Mouse (Mus musculus) erythroblast, adult 5-6 weeks (primary cell): Measurements from ENCODE around the gene Prr5l. TPM values are rescaled to one million over a fixed set of nuclear protein-coding genes. Genes with fewer than 3 reads are reported as not detected.

ENCODE experiments used
- ATAC-seq: replicated peaks from 2 replicates; pipeline ENCODE4 v1.8.0; 2016; ENCODE audit warnings: moderate number of reproducible peaks, mild to moderate bottlenecking, moderate TSS enrichment, inconsistent platforms; ENCODE audit not compliant: poor library complexity, low FRiP score, severe bottlenecking
- total RNA-seq, 2 experiments: library from RNA; stranded (forward) in 1 of 2; stranded (reverse) in 1 of 2; fragments of 150-400 nt in 1 of 2; fragments of 200-764, 138-1000 nt in 1 of 2; gene quantifications; 2 replicates each; pipeline versions ENCODE4 v1.2.3 to v1.2.4; 2015 to 2017; ENCODE audit warnings: low replicate concordance in 2 of 2

The Prr5l gene
- total RNA-seq, 2 experiments from 2014 or later, result 0.58 to 0.60 TPM

DNA sequence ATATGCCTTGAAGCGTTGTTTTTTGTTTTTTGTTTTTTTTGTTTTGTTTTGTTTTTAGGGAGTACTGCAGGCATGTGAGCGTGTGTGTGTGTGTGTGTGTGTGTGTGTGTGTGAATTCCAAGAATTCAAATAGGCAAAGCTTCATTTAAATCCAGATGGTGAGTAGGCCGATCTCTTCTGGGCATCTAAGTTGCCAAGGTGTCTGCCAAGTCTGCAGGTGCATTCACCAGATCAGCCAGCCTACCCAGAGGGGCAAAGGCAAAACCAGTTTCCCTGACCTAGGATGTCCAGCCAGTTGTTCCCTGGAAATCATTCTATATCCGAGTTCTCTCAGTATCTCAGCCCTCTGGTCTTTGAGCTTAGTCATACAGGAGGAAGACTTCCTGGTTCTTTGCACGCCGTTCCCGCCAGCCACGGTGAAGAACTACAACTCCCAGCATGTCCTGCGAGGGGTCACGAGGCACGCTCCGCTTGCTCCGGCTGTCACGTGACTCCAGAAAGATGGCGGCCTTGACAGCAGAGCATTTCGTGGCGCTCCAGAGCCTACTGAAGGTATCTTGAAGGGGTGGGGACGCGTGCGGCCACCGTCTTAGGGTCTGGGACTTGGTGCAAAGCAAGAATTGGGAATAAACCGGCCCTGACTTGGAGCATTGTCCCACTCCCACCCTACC, 3.1 kb upstream of the Prr5l start, which contains the start of gene Commd9:
Commd9 (plus strand) TSS at position 480 of the 671 bp plus-strand sequence.
- peak; percentile 99 for ATAC-seq

DNA sequence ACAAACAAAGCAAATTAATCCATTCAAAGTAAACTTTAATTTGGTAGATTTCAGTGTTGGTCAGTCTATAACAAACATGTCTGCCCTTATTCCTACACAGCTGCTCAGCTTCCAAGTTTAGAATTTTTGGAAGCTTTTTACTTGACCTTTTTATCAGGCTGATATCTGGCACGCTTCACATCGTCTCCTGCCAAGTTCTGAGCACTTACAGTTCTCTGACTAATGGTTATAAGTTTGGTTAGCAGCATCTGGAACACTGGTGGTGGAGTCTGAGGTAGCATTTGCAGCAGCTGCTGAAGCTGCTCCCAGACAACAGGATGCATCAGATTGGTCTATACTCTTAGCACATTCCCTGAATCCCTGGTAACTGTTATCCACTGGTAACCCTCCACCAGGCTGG, 1.5 kb upstream of the Prr5l start:
- ATAC-seq, result no peak

DNA sequence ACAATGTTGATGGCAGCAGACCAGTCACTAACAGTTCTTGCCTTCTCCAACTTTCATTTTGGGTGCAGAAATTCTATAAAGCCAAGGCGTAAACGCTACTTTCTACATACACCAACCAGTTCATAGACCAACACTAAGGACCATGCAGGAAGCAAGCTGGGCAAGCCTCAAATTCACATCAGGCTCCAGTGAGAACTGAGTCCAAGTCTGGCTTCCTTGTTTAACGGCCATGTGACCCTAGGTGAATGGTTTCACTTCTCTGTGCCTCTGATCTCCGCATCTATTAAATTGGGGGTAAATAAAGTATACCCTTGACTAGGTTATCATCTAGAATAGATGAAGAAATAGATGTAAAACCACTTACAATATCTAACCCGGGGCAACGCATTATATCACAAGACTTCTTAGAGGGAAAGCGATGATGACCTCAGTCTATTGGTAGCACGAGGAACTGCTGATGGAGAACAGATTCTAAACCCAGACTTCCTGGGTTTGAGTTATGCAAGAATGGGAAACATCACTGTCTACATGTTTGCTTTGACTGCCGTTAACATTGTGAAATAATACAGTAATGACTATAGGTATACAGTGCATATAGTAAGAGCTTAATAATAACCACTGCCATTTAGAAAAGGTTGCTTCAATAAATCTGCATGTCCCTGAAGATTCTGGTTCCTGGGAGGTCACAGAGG, 1.2 kb downstream of the Prr5l start:
- ATAC-seq, result no peak

DNA sequence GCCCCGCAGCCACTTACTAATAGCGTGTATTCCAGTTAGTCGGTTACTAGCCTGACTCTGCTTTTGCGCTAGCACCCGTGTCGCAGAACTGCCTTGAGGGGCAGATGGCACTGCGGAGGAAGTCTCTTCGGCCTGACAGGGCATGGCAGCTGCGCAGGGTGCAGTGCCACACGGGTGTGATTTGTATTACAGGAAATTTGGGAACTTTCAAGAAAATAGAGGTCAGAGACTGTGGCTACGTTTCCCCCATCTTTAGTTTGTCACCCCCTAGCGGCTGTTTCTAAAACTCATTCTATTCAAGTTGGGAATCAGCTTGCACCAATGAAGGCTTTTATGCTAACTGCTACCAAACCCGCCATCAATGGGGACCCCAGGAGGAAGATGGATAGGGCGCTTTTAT, 11.6 kb downstream of the Prr5l start:
- ATAC-seq, result no peak

DNA sequence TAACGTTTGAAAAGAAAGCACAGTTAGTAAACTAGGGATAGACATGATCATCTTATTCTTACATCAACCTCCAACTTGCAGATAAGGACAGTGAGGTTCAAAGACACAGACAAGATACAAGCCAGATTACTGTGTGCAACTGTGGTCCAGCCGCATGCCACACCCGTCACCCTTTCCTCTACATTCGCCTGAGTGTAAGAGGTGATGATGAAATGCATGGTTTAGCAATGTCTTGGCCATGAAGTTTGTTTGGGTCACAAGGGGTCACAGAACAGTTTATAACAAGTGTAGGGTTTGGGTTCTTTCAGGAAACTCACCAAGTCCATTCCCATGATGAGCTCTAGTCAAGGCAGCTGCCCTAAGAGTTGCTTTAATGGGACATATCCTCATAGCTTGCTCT, 14.1 kb downstream of the Prr5l start:
- no peak for ATAC-seq

DNA sequence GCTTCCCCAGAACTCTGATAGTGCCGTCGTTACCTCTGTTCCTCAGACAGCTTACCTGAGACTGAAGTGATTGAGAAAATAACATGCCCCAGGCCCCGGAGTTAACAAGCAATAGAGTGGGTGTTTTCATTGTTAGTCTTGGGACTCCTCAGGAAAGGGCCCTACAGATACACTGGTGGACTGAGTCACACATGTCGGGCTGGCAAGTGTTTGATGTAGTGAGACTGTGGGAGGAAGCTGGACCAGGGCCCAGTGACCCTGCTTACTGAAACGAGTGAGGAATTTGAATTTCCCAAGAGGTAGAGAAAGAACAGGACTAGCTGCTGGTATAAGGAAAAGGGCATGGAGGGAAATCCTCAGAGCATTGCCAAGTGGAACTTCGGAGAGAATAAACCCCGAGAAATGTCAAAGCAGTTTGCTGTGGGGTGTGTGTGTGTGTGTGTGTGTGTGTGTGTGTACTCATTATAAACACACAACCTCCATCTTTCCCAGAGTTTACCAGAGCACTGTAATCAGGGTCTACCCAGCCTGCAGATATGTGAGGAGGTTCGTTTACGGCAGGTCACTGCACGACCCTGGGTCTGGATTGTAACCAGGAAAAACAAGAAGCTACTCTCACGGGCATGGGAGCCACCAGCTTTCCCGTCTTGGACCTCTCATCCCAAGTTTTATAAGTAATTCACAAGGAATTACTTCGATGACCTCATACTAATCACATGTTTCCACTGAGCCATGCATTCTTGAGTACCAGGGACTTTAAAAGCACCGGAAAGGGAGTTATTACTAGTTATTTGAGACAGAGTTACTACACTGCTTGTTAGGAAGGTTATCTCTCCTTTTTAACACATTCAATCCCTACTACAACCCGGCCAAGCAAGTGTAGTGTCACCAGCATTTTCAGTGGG, 20.4 kb downstream of the Prr5l start:
- ATAC-seq, result no peak

DNA sequence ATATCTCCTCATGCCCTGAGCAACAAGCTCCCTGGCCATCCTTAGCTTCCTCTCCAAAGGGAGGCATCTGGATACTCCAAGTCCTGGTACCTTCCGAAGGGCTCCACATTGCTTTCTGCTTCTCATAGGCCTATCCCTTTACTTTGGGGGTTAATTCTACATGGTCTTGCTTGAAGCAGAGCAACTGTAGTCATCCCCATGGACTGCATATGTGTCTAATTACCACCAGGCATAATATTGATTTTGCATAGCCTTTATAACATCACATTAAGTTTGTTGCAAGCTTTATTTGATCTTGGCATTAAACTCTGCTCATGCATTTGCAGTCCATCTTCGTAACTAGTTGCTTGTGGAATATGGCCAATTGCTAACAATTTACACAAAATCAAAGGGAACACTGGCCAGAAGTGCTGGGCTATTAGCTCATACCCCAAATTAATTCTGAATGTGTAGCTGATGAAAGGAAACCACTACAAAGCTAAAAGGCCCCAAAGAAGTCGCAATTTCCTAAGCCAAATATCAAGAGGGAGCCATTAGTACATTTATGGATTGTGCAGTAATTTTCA, 21.8 kb downstream of the Prr5l start:
- no peak for ATAC-seq

DNA sequence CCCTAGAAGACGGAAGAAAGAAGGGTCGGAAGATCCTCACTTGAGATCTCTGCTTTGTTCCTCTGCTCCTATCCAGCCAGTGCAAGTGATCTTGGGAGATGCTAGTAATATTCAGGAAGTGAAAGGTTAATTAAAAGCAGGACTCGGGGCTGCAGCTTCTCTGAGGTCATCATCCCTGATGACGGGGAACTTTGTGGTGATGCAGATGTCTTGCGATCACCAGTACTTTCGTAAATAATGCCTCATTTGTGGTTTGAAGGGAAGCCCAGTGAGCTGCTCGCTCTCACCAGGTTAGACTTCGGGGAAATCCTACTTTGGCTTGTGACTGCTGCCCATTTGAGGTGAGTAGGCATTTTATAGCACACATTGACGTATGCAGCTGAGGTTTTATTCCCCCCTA, 26.7 kb downstream of the Prr5l start:
- no peak for ATAC-seq

DNA sequence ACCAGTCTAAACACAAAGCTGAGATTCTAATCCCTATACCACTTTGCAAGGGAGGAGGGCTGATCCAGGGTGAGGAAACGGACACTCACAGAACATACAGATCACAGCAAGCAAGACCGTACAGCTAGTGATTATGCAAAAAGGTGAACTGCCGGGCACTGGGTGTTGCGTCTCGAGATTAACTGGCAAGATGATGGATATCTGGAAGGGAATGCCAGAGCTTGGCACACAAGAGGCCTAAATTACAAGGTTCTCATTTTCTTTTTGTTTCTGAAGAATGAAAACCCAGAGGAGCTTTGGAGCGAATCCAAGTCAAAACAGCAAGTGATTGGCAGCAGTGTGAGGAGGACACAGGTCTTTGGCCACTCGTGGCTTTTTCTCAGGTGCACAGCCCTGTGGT, 28.0 kb downstream of the Prr5l start:
- ATAC-seq, result no peak

DNA sequence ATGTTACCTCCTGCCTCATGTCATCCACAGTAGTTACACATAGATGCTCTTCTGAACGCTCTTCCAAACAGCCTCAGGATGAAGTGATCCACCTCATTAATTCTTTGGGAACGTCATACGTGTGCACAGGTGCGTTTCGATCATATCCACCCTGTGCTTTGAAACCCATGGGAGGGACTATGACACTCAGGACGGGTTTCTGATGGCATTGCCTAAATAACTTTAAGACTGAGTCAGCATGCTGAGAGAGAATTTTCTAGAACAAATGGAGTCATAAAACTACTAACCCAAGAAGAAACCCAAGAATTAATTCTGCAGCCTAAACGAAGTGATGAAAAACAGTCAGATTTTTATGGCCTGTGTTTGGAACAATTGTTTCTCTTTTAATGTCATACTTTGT, 40.1 kb downstream of the Prr5l start:
- ATAC-seq, result no peak

DNA sequence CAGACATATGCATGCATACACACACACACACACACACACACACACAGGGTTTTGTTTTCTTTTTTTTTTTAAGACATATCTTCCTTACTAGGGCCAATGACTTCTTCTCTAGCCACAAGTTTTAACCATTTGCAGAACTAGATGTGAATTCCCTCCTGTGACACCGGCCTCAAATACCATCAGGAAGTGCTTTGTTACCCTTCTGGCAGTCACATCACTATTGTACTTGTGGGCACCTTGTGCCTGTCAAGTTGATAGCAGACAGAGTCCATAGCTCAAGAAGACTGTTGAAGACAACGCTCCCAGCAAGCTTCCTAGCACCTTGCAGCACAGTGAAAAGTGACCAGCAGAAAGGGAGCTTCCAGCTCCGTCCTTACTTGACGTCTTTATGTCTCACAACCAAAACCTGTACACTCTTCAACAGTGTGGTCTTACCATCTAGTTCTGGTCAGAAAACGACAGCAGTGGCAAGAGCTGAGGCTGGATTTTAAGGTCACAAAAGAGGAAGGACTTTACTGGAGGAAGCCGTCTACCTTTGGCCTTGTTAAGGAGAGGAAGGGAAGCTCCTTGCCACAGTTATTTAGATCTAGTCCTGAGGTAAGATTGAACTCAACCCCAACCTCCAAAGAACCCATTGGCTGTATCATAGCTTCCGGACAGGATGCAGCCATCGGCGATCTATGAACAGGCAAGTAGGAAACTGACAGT, 47.9 kb downstream of the Prr5l start:
- ATAC-seq, result no peak

DNA sequence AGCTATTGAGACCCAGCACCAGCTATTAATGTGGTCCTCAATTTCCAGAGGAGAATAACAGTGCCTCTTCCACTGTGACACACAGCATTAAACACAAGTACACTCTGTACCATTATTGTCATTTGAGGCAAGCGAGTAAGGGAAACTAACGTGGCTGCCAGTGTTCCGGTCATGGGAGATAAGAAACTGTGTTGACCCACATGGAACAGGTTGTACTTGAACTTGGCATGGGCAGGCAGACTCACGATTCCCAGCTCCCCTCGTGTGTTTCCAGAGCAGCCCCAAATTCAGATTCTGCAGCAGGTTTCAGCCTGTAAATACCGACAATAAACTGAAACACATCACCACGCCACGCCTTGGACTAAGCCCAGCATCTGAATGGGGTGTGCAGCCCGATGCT, 50.5 kb downstream of the Prr5l start:
- no peak for ATAC-seq

DNA sequence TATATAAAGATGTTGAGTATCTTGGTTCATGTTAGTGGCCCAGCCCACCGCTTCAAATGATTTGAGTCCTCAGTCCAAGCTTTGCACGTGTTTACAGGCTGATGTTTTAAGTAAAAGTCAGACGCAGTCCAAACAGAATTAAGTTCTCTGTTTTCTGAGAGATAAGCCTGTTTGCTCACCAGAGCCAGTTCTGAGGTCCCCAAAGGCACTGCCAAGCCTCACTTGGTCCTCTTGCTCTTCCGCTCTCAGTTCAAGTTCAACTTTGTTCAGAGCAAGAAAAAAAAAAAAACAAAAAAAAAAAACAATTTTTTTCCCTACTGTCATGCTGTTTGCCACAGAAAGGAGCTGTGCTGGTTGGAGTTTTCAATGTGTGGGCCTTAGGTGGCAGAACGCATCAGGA, 51.0 kb downstream of the Prr5l start:
- ATAC-seq, result no peak

DNA sequence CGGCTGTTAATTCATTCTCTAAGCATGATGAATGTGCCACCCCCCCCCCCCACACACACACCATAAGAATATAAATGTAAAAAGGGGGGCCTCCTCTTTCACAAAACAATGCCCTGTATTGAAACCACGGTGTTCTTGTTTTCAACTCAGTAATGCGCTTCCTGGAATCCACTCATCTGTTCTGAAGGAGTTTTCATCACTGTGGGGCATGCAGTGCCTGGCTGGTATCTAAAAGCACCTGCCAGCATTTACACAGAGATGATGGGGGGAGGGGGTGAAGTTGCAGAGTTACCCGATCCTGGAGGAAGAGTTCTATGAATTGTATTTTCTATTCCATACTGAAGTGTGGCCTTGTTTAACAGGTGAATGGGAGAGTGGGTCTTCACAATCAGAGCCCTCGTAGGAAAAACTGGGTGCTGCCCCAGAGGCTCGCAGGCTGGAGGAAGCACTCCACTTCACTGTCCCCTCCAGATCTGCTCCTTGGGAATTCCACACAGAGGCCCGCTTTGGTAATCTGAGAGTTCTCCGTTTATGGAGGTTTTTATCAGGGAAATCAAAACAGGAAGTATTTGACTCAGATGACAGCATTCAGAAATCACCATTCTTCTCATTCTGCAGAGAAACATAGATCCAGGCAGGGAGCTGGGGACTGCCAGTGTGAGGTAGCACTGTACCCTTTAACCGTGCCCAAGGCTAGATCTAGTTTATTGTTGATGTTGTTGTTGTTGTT, 52.5 kb downstream of the Prr5l start:
- no peak for ATAC-seq

DNA sequence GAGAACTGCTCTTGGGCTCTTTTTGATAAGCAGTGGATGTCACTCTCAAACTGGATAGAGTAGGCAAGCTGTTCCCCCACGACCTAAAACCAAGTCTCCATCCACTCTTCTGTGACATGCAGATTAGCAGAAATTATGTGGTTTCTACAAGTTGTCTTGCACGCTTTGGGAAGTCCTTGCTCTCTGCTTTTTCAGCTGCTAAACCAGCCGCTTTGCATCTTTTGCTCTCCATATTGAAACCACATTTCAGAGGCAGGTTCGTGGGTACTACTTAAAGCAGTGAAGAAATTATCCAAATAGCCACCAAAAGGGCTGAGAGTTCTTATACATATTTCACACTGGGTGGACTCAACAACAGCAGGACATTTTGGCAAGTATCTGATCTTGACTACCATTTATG, 53.8 kb downstream of the Prr5l start:
- no peak for ATAC-seq

DNA sequence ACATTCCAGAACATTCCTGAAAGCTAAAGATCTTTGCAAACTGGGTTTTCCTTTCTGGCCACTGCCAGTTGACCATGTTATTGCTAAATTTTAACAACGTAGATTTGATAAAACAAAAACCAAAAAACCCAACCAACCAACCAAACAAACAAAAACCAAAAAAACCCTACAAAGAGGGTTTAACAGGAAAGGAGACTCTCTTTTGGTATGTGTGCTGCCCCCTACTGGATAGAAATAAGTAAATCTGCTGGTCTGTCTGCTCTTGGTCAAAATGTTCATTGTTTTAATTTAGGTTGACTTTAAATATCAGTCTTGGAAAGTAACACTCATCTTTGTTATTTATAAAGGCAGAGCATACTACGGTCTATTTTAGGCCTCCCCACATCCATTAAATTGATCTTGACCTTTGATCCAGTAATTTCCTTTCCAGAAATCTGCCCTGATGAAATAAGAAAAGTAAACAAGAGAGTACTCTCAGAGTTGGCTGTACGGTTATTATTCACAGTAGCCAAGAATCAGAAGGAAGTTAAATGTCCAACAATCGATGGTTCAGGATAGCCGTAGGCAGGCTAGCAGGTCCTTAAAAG, 54.7 kb downstream of the Prr5l start:
- no peak for ATAC-seq

DNA sequence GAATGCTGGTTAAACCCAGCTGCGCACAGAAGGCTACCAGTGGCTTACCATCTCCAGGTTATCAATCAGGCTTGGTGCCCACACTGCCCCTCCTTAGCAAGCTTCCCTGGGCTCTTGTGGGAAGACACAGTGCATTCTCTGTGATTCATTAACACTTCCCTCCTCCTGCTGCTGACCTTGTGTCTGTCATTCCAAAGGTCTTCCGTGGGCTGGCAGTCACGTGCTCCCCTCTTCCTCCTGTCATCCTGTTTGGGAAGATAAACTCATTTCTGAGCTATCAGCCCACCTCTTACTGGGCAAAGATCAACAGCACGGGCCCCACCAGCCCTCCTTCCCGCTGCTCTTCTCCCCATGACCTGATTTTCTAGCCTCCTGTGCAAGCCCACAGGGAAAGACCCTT, 55.2 kb downstream of the Prr5l start:
- no peak for ATAC-seq

DNA sequence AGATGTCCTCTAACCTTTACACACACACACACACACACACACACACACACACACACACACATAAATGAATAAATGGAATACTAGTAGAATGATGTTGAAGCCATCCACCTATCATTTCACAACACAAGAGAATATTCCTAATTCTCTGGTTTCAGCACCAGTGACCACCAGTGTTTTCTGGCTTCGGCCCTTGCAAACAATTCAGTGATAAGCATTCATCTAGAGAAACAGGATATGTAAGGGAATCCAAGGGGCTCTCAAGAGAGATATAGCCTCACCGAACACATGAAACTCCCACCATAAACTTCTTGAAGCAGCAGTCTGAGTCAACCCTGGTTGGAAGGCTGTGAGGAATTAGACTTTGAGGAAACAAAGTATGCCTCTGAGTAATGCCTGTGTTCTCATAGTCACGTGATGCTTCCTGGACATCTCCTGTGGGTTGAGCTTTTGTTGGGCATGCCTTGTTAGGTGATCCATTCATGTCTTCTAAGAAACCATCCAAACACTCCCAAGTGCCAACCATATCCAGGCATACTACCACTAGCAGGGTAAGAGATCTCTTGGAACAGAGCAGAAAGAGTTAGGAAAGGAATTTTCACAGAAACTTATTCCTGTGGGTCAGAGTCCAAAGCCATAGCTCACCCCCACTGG, 55.8 kb downstream of the Prr5l start:
- no peak for ATAC-seq
